In genomic region chr5:24530042-24530689, GRCm38 (mm10) we compare ENCODE assay signal across 8 mouse cellular contexts. TPM values are rescaled to one million over a fixed set of nuclear protein-coding genes. Genes with fewer than 3 reads are reported as not detected.
A peak's percentile ranks its signal among the peaks of the same experiment; 100 is the strongest.
DNase-seq lines count a peak whose midpoint lies in the region; ATAC-seq and TF ChIP-seq lines count a peak whose summit lies in the region.

No protein-coding gene starts in this region.

- intact Hi-C loops in gastrocnemius, postnatal 14 days (cut with DNase I; ENCODE audit: low total_unique reads), result loop anchor here (5.0 to 10.0 kb wide), 2 partner anchors 62 to 125 kb away; no protein-coding TSS in a partner anchor

- ATAC-seq in intestine, embryonic 14.5 days (replicated peaks; ENCODE audit: low FRiP score, low TSS enrichment, low read depth), result peak; percentile 56
- ATAC-seq in megakaryocyte-erythroid progenitor cell, adult 5-6 weeks (replicated peaks; ENCODE audit: low FRiP score, low TSS enrichment, poor library complexity, severe bottlenecking), result peak; percentile 94

- H3K36me3 ChIP-seq in intestine, embryonic 14.5 days (ENCODE audit: control insufficient read depth, insufficient read depth, low read length), result no peaks in the 10 kb centered on the region

- H3K4me2 ChIP-seq in intestine, embryonic 14.5 days (ENCODE audit: low read length), result no peak overlapping the region

- TF ChIP-seq POLR2A in cortical plate, adult 2 months (IDR thresholded peaks at IDR 0.05; ENCODE audit: extremely low read depth, insufficient read depth, low read length), result no peak

- no peaks in the 10 kb centered on the region for H3K9me3 ChIP-seq in intestine, embryonic 14.5 days (ENCODE audit: control insufficient read depth, low read length)

- no peak overlapping the region for H3K9ac ChIP-seq in intestine, embryonic 14.5 days (ENCODE audit: low read length)

- peak; percentile 91 to 98 for DNase-seq in adrenal gland, adult (ENCODE audit: inconsistent age in 2 of 2, low spot score in 1 of 2)
- peak; percentile 94 for DNase-seq in gastrocnemius, postnatal 14 days
- peak; percentile 98 for DNase-seq in intestine, embryonic 14.5 days (ENCODE audit: low spot score)
- peak; percentile 61 to 95 for DNase-seq in left cerebral cortex, adult 9 months (ENCODE audit: low spot score in 2 of 2)
- peak; percentile 89 for DNase-seq in right cerebral cortex, postnatal 25 days
- DNase-seq in urinary bladder, postnatal 25 days (ENCODE audit: low spot score), result peak; percentile 93

- TF ChIP-seq CTCF in cortical plate, adult 2 months (IDR thresholded peaks at IDR 0.05; ENCODE audit: extremely low read depth, insufficient read depth, low read length), result peak; percentile 100

- no peak overlapping the region for H3K4me3 ChIP-seq in cortical plate, adult 2 months (ENCODE audit: insufficient read depth, low read length)
- no peak overlapping the region for H3K4me3 ChIP-seq in intestine, embryonic 14.5 days (ENCODE audit: low read depth, low read length)

- no peaks in the 10 kb centered on the region for H3K4me1 ChIP-seq in cortical plate, adult 2 months (ENCODE audit: control insufficient read depth, insufficient read depth, low read length)
- no peaks in the 10 kb centered on the region for H3K4me1 ChIP-seq in intestine, embryonic 14.5 days (replicated peaks; ENCODE audit: control insufficient read depth, insufficient read depth, low read length)

- H3K27me3 ChIP-seq in intestine, embryonic 14.5 days (replicated peaks; ENCODE audit: control insufficient read depth, insufficient read depth, low read length), result peaks cover 77% of the 10 kb centered on the region

- no peak overlapping the region for H3K27ac ChIP-seq in cortical plate, adult 2 months (ENCODE audit: insufficient read depth, low read length)
- H3K27ac ChIP-seq in intestine, embryonic 14.5 days (ENCODE audit: low read depth), result no peak overlapping the region

- WGBS in intestine, embryonic 14.5 days, result 17% methylated on average over 24 of the region's 24 CpGs

RNA-seq across cellular contexts. Expression of gene Gbx1, which starts 3.2 kb away (rescaled TPM):
- 0.04 and 0.06 TPM in 2 replicates for polyA plus RNA-seq in cortical plate, adult 2 months (2012; rRNA removed)
- not detected for total RNA-seq in gastrocnemius, postnatal 14 days (2021)
- polyA plus RNA-seq in intestine, embryonic 14.5 days (2014; fragmentation: Nextera tagmentation; extraction: Ambion mirVana), result 0.07 TPM in 1 of 2 replicates, not detected in the other
- total RNA-seq in megakaryocyte-erythroid progenitor cell, adult 5-6 weeks (2014; fragmentation: Nextera tagmentation), result not detected in 2 replicates
- not detected in 2 replicates for total RNA-seq in megakaryocyte-erythroid progenitor cell, adult 5-6 weeks (2017)

RNA-seq across cellular contexts. Expression of gene Asb10, which starts 10.6 kb away (rescaled TPM):
- polyA plus RNA-seq in cortical plate, adult 2 months (2012; rRNA removed), result 0.40 and 0.42 TPM in 2 replicates
- 10 to 100 TPM; 36.2 to 38.4 TPM for total RNA-seq in gastrocnemius, postnatal 14 days (2021)
- polyA plus RNA-seq in intestine, embryonic 14.5 days (2014; fragmentation: Nextera tagmentation; extraction: Ambion mirVana), result 0.28 and 0.32 TPM in 2 replicates
- not detected in 2 replicates for total RNA-seq in megakaryocyte-erythroid progenitor cell, adult 5-6 weeks (2014; fragmentation: Nextera tagmentation)
- not detected in 2 replicates for total RNA-seq in megakaryocyte-erythroid progenitor cell, adult 5-6 weeks (2017)

RNA-seq across cellular contexts. Expression of gene 4931409K22Rik, which starts 26.4 kb away (rescaled TPM):
- polyA plus RNA-seq in cortical plate, adult 2 months (2012; rRNA removed), result 0.04 and 0.11 TPM in 2 replicates
- total RNA-seq in gastrocnemius, postnatal 14 days (2021), result not detected
- 0.15 TPM in 1 of 2 replicates, not detected in the other for polyA plus RNA-seq in intestine, embryonic 14.5 days (2014; fragmentation: Nextera tagmentation; extraction: Ambion mirVana)
- total RNA-seq in megakaryocyte-erythroid progenitor cell, adult 5-6 weeks (2014; fragmentation: Nextera tagmentation), result not detected in 2 replicates
- total RNA-seq in megakaryocyte-erythroid progenitor cell, adult 5-6 weeks (2017), result not detected in 2 replicates

RNA-seq across cellular contexts. Expression of gene Abcf2, which starts 47.1 kb away (rescaled TPM):
- polyA plus RNA-seq in cortical plate, adult 2 months (2012; rRNA removed), result 83.6 and 87.1 TPM in 2 replicates
- 10 to 100 TPM; 78.5 to 84.4 TPM for total RNA-seq in gastrocnemius, postnatal 14 days (2021)
- 97.6 and 98.4 TPM in 2 replicates for polyA plus RNA-seq in intestine, embryonic 14.5 days (2014; fragmentation: Nextera tagmentation; extraction: Ambion mirVana)
- 70.2 and 80.7 TPM in 2 replicates for total RNA-seq in megakaryocyte-erythroid progenitor cell, adult 5-6 weeks (2014; fragmentation: Nextera tagmentation)
- total RNA-seq in megakaryocyte-erythroid progenitor cell, adult 5-6 weeks (2017), result 122 and 164 TPM in 2 replicates

RNA-seq across cellular contexts. Expression of gene Chpf2, which starts 56.4 kb away (rescaled TPM):
- 55.1 and 62.2 TPM in 2 replicates for polyA plus RNA-seq in cortical plate, adult 2 months (2012; rRNA removed)
- total RNA-seq in gastrocnemius, postnatal 14 days (2021), result 10 to 100 TPM; 15.8 to 17.9 TPM
- 8.6 and 10.6 TPM in 2 replicates for polyA plus RNA-seq in intestine, embryonic 14.5 days (2014; fragmentation: Nextera tagmentation; extraction: Ambion mirVana)
- 12.0 and 14.7 TPM in 2 replicates for total RNA-seq in megakaryocyte-erythroid progenitor cell, adult 5-6 weeks (2014; fragmentation: Nextera tagmentation)
- total RNA-seq in megakaryocyte-erythroid progenitor cell, adult 5-6 weeks (2017), result 14.5 and 22.5 TPM in 2 replicates

Comparison
In these comparisons a context has a peak if more than half of its experiments do, and no peak if none do; other contexts are left out.
1. RNA of gene Asb10, which starts 10.6 kb away (total RNA-seq): 36.2 to 38.4 TPM in gastrocnemius, postnatal 14 days; not detected in megakaryocyte-erythroid progenitor cell, adult 5-6 weeks; every median in the first group is over 10 times any median in the second.
2. Peak in every context shown above with its lines, with median percentiles within 50 percentile points of each other: DNase-seq.